Mouse (Mus musculus) layer of hippocampus, adult 11-12 months (tissue): ENCODE measurements around the gene 1700025C18Rik.

Source experiments
- DNase-seq: peaks from one replicate; pipeline ENCODE4 v3.0.0; 2022; ENCODE audit warnings: low spot score

The 1700025C18Rik gene

DNA sequence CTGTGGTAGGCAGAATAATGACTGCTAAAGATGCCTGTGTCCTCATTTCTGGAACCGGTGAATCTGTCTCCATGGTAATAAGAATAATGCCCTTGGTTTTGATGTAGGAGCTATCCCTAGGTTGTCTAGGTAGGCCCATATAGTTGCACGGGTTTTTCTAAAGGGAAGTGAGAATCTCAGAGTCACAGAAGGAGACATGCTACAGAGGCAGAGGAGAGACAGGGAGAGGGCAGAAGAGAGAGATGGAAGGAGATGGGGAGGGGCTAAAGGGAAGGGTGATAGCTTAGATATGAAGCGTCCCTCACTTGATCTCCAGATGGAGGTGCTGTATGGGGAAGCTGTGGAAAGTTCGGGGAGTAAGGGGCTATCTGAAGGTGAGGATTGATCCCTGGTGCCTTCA lies 53.1 kb downstream of the 1700025C18Rik start:
- DNase-seq = no peak

DNA sequence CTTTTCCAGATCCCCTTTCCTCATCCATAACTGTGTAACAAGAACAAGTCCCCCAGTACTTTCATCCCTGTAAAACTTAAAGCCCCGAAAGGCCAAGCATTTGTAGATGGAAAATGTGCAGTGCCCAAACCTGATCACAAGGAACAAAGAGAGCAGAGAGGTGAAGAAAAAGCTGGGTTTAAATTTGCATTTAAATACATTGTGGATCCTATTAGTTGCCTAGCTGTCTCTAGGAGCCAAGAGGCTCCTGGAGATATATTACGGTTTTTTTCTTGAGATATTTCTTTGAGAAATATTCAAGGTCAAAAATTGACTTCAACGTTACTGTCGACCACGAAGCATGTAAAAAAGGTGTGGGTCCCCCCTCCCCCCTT lies 55.5 kb downstream of the 1700025C18Rik start:
- no peak for DNase-seq

DNA sequence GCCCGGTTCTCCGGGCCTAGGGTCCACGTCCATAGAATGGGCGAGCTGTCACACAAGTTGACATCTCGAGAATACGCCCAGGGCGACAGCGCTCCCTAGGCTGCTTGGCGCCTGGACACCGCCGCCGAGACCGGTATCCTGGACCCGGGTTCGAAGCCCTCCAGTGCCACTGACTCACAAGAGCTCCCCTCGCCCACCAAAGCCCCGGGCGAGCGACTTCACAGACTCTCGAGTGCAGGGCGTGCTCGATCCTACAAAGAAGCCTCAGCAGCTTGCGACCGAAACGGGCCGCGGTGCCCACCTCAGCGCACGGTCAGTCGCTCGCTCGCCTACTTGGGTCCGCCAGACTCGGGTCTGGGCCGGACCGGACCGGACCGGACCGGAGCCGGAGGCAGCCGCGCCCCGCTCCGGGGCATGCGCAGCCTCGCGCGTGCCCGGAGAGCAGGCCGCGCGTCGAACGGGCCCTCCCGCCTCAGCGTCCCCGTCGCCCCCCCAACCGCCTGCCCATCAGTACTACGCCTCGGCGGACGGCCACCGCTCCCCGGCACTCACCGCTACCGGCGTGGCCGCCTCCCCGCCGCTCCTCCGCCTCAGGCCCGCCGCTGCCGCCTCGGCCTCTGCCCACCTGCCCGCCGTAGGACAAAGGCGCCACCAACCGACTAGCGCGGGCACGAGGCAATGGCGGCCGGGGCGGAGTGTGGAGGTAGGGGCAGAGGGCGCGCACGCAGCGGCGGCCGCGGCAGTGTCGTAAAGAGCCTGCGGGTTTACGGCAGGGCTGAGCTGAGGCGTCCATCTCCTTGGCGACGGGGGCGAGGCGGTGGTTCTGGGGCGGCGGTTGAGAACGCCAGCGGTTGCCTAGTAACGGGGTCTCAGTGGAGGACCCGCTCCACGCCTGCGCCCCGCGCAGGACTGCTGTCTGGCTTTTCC lies 56.2 kb downstream of the 1700025C18Rik start, which contains the start of gene Ncoa5:
Ncoa5 (minus strand) TSS at position 737 of the 927 bp plus-strand sequence.
- DNase-seq = peak; percentile 97

DNA sequence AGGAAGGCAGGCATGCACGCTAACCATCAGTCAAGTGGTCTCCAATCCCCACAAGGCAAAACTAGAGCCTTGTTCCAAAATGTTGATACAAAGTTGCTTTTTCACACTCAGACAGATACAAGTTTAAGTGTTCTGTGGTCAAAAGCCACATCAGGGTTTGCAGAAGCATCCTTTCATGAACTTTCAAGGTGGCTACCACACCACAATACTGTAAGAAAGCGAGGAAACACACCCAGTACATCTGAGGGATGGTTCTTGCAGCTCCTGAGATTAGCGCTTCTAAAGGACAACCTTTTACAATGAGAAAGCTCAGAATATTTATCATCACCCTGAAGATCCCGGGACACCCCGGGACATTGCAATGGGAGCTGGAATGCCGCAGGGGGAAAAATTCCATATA lies 57.2 kb downstream of the 1700025C18Rik start:
- DNase-seq = no peak

DNA sequence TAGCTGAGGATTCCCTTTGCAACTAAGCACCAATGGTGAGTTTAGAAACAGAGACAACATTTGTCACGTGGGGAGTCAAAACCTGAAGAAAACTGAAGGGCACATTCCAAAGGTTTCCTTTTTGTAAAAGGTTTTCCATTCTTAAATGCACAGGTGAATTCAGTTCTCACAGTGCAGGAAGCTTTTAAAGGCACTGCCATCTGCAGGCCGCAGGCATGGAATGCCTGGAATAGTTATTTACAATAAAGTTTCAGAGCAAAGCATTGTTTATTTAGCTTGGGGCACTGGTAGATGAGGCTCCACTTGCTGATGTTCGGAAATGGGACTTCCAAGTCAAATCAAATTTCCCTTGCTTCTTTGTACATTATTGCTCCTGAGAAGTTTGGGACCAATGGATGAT lies 58.0 kb downstream of the 1700025C18Rik start:
- DNase-seq = no peak
